Mouse (Mus musculus) common myeloid progenitor, adult 5-6 weeks (primary cell): ENCODE measurements around the gene Mgmt. TPM values are rescaled to one million over a fixed set of nuclear protein-coding genes. Genes with fewer than 3 reads are reported as not detected.

ENCODE experiments used
- ATAC-seq: replicated peaks from 2 replicates; pipeline ENCODE4 v1.8.0; 2016; ENCODE audit warnings: low read depth, mild to moderate bottlenecking, moderate TSS enrichment, inconsistent platforms; ENCODE audit not compliant: poor library complexity, severe bottlenecking
- total RNA-seq: library from RNA; stranded (forward); fragments of 200-1000, 187-1606 nt; gene quantifications from 2 replicates; pipeline ENCODE4 v1.2.3, GENCODE M21; 2017

Mgmt gene
- total RNA-seq, 1 experiment from 2014 or later: 4.9 TPM

GRCm38 (mm10) chr7:137087136-137087535 lies 192.7 kb downstream of the Mgmt start:
- no peak for ATAC-seq

GRCm38 (mm10) chr7:137088141-137088540 lies 193.7 kb downstream of the Mgmt start:
- ATAC-seq: no peak

GRCm38 (mm10) chr7:137094551-137094950 lies 200.1 kb downstream of the Mgmt start:
- no peak for ATAC-seq

GRCm38 (mm10) chr7:137095702-137096101 lies 201.3 kb downstream of the Mgmt start:
- ATAC-seq: no peak

GRCm38 (mm10) chr7:137099766-137100165 lies 205.4 kb downstream of the Mgmt start:
- no peak for ATAC-seq

- no peak for ATAC-seq
These were observed 208.3 kb downstream of the Mgmt start for GRCm38 (mm10) chr7:137102606-137103195.

GRCm38 (mm10) chr7:137112101-137112500 lies 217.7 kb downstream of the Mgmt start:
- no peak for ATAC-seq

- ATAC-seq: no peak
These were observed 221.8 kb downstream of the Mgmt start for GRCm38 (mm10) chr7:137116246-137116645.

GRCm38 (mm10) chr7:137121243-137121858 lies 226.9 kb downstream of the Mgmt start:
- no peak for ATAC-seq

GRCm38 (mm10) chr7:137128726-137129125 lies 234.3 kb downstream of the Mgmt start:
- ATAC-seq: no peak

- ATAC-seq: no peak
These were observed 235.8 kb downstream of the Mgmt start for GRCm38 (mm10) chr7:137130211-137130610.

- ATAC-seq: no peak
These were observed 237.5 kb downstream of the Mgmt start for GRCm38 (mm10) chr7:137131957-137132356.

GRCm38 (mm10) chr7:137138101-137138500 lies 243.7 kb downstream of the Mgmt start:
- no peak for ATAC-seq

GRCm38 (mm10) chr7:137140321-137140720 lies 245.9 kb downstream of the Mgmt start:
- no peak for ATAC-seq

GRCm38 (mm10) chr7:137141386-137141785 lies 247.0 kb downstream of the Mgmt start:
- ATAC-seq: no peak

GRCm38 (mm10) chr7:137147101-137147500 lies 252.7 kb downstream of the Mgmt start:
- no peak for ATAC-seq

- ATAC-seq: no peak
These were observed 257.4 kb downstream of the Mgmt start for GRCm38 (mm10) chr7:137151854-137152253.

- no peak for ATAC-seq
These were observed 260.2 kb downstream of the Mgmt start for GRCm38 (mm10) chr7:137154623-137155022.

- no peak for ATAC-seq
These were observed 264.7 kb downstream of the Mgmt start for GRCm38 (mm10) chr7:137159086-137159485.

- no peak for ATAC-seq
These were observed 277.9 kb downstream of the Mgmt start for GRCm38 (mm10) chr7:137172278-137172677.
